Mouse (Mus musculus) lung, postnatal 0 days (tissue): Measurements from ENCODE around the gene Ms4a14. TPM values are rescaled to one million over a fixed set of nuclear protein-coding genes. Genes with fewer than 3 reads are reported as not detected.
"Not testable (repeated sequence)": the region's sequence is repeated elsewhere in the genome, so short reads cannot be mapped to it uniquely, and the experiment has no call there.

Experiments used
- ATAC-seq: fragments of 200-750 bp; cut with Nextera tagmentation; 2 replicates; pipeline ENCODE4 v1.8.0; 2017; ENCODE audit warnings: moderate library complexity
- DNase-seq: peaks from one replicate; pipeline ENCODE4 v3.0.0-alpha.2; 2016; ENCODE audit warnings: low spot score
- H3K27ac ChIP-seq: fragments of 300-500 bp; sonication (generic); 2 replicates; pipeline ENCODE4 v1.5.1; 2014; ENCODE audit warnings: antibody characterized with exemption, mild to moderate bottlenecking, low read length, mixed read lengths
- H3K27me3 ChIP-seq: fragments of 300-500 bp; sonication (generic); replicated peaks from 2 replicates; pipeline ENCODE4 v1.6.1; 2014; ENCODE audit warnings: low read length, mixed read lengths; ENCODE audit not compliant: insufficient read depth
- H3K36me3 ChIP-seq: fragments of 300-500 bp; sonication (generic); 2 replicates; pipeline ENCODE4 v1.6.1; 2014; ENCODE audit warnings: low read length, mixed read lengths; ENCODE audit not compliant: insufficient read depth
- H3K4me1 ChIP-seq: fragments of 300-500 bp; sonication (generic); 2 replicates; pipeline ENCODE4 v1.6.1; 2014; ENCODE audit warnings: antibody characterized with exemption, low read depth, low read length, mixed read lengths; ENCODE audit not compliant: insufficient read depth
- H3K4me2 ChIP-seq: fragments of 300-500 bp; sonication (generic); replicated peaks from 2 replicates; pipeline ENCODE4 v1.6.1; 2014; ENCODE audit warnings: low read depth, mild to moderate bottlenecking, low read length, moderate library complexity, mixed read lengths
- H3K4me3 ChIP-seq: fragments of 300-500 bp; sonication (generic); 2 replicates; pipeline ENCODE4 v1.5.1; 2014; ENCODE audit warnings: low read depth, low read length
- H3K9ac ChIP-seq: fragments of 300-500 bp; sonication (generic); replicated peaks from 2 replicates; pipeline ENCODE4 v1.6.1; 2014; ENCODE audit warnings: low read depth, mild to moderate bottlenecking
- H3K9me3 ChIP-seq: fragments of 300-500 bp; sonication (generic); 2 replicates; pipeline ENCODE4 v1.6.1; 2016; ENCODE audit warnings: low read length, mixed read lengths
- CTCF ChIP-seq: IDR thresholded peaks from 2 replicates; pipeline ENCODE4 v1.5.1; 2016; ENCODE audit warnings: antibody characterized with exemption, mild to moderate bottlenecking
- EP300 ChIP-seq: IDR thresholded peaks from 2 replicates; pipeline ENCODE4 v1.6.1; 2016; ENCODE audit warnings: antibody characterized with exemption, mild to moderate bottlenecking, control low read depth
- WGBS: fragments of 180-500 bp; shearing (Covaris S2); extraction: QIAGEN DNeasy Blood & Tissue Kit; methylation state at CpG from one replicate; pipeline ENCODE4 v1.1.7; 2014; 5-methylcytosine and 5-hydroxymethylcytosine counted together
- polyA plus RNA-seq: library from polyadenylated mRNA; unstranded; fragments of >200 nt; fragmentation: Nextera tagmentation; extraction: Ambion mirVana; gene quantifications from 2 replicates; pipeline ENCODE4 v1.2.1, GENCODE M21; 2015

Ms4a14 gene
- polyA plus RNA-seq, 1 experiment from 2014 or later = 0.07 TPM

GRCm38 (mm10) chr19:11266052-11266845 lies 48.0 kb downstream of the Ms4a14 start, which contains the start of gene Ms4a1:
Gene Ms4a1, minus strand, starts transcription at chr19:11266241.
- no peak for TF ChIP-seq CTCF
- WGBS = 71% methylated on average over 8 of the region's 8 CpGs

GRCm38 (mm10) chr19:11264602-11265185 lies 49.6 kb downstream of the Ms4a14 start:
- Histone ChIP-seq H3K27ac (no peak overlapping the region), H3K9ac (no peak overlapping the region), H3K9me3 (no peaks in the 10 kb centered on the region), H3K4me1 (no peaks in the 10 kb centered on the region), H3K4me3 (no peak overlapping the region), H3K4me2 (no peak overlapping the region), H3K36me3 (no peaks in the 10 kb centered on the region), H3K27me3 (no peaks in the 10 kb centered on the region)
- TF ChIP-seq EP300 (no peak), CTCF (no peak)
- DNase-seq (no peak), ATAC-seq (no peak)
- WGBS = 75% methylated on average over 9 of the region's 9 CpGs

More at GRCm38 (mm10) chr19:11266052-11266845, 48.0 kb downstream of the Ms4a14 start, which contains the start of gene Ms4a1:
- H3K9me3 ChIP-seq = no peaks in the 10 kb centered on the region
- H3K36me3 ChIP-seq = no peaks in the 10 kb centered on the region
- ATAC-seq = no peak
- DNase-seq = no peak
- no peaks in the 10 kb centered on the region for H3K4me1 ChIP-seq
- no peak within 1 kb of the TSS for H3K9ac ChIP-seq
- H3K27me3 ChIP-seq = no peaks in the 10 kb centered on the region
- no peak within 1 kb of the TSS for H3K27ac ChIP-seq
- no peak within 1 kb of the TSS for H3K4me2 ChIP-seq
- no peak within 1 kb of the TSS for H3K4me3 ChIP-seq

- Histone ChIP-seq H3K36me3 (no peaks in the 10 kb centered on the region), H3K4me3 (no peak overlapping the region), H3K9me3 (no peaks in the 10 kb centered on the region), H3K4me1 (no peaks in the 10 kb centered on the region), H3K27ac (no peak overlapping the region), H3K9ac (no peak overlapping the region), H3K27me3 (no peaks in the 10 kb centered on the region), H3K4me2 (no peak overlapping the region)
- no peak for ATAC-seq
- no peak for TF ChIP-seq CTCF
- no peak for TF ChIP-seq EP300
- DNase-seq = peak; percentile 12
- 62% methylated on average over 3 of the region's 3 CpGs for WGBS
Measured at GRCm38 (mm10) chr19:11263549-11263948, 50.7 kb downstream of the Ms4a14 start.

GRCm38 (mm10) chr19:11262932-11263331 lies 51.3 kb downstream of the Ms4a14 start:
- H3K4me1 ChIP-seq, H3K36me3 ChIP-seq, H3K4me2 ChIP-seq, H3K27me3 ChIP-seq, H3K9me3 ChIP-seq, H3K9ac ChIP-seq, ATAC-seq, H3K4me3 ChIP-seq, H3K27ac ChIP-seq: not testable (repeated sequence)
- WGBS = 62% methylated on average over 4 of the region's 4 CpGs
- DNase-seq = peak; percentile 10

- Histone ChIP-seq H3K27me3 (no peaks in the 10 kb centered on the region), H3K4me1 (no peaks in the 10 kb centered on the region), H3K9me3 (no peaks in the 10 kb centered on the region), H3K36me3 (no peaks in the 10 kb centered on the region), H3K27ac (no peak overlapping the region), H3K4me2 (no peak overlapping the region), H3K4me3 (no peak overlapping the region), H3K9ac (no peak overlapping the region)
- 73% methylated on average over 2 of the region's 2 CpGs for WGBS
- DNase-seq (no peak), ATAC-seq (no peak)
- TF ChIP-seq EP300 (no peak), CTCF (no peak)
Measured at GRCm38 (mm10) chr19:11261522-11261921, 52.7 kb downstream of the Ms4a14 start.

Other genes with a start within 250 kb of the Ms4a14 start
- 3.3 and 4.5 TPM in 2 replicates for gene Ms4a8a, start 233.4 kb downstream of the Ms4a14 start, polyA plus RNA-seq
- not detected in 2 replicates for gene 1700017D01Rik, start 183.6 kb downstream of the Ms4a14 start, polyA plus RNA-seq
- gene 1700025F22Rik, start 149.1 kb downstream of the Ms4a14 start, polyA plus RNA-seq = not detected in 2 replicates
- gene Ms4a13, start 117.7 kb downstream of the Ms4a14 start, polyA plus RNA-seq = not detected in 2 replicates
- gene Ms4a12, start 82.0 kb downstream of the Ms4a14 start, polyA plus RNA-seq = not detected in 2 replicates
- gene Ms4a1, start 48.2 kb downstream of the Ms4a14 start, polyA plus RNA-seq = 0.91 and 1.6 TPM in 2 replicates
- gene Ms4a5, start 30.6 kb downstream of the Ms4a14 start, polyA plus RNA-seq = not detected in 2 replicates
- gene Ms4a7, start 21.7 kb upstream of the Ms4a14 start, polyA plus RNA-seq = 11.2 and 12.6 TPM in 2 replicates
- gene Ms4a4a, start 61.1 kb upstream of the Ms4a14 start, polyA plus RNA-seq = 5.6 and 6.6 TPM in 2 replicates
- gene Ms4a4c, start 90.3 kb upstream of the Ms4a14 start, polyA plus RNA-seq = 1.1 and 1.2 TPM in 2 replicates
- gene Ms4a4b, start 129.1 kb upstream of the Ms4a14 start, polyA plus RNA-seq = 1.7 and 2.4 TPM in 2 replicates
- gene Ms4a6c, start 154.9 kb upstream of the Ms4a14 start, polyA plus RNA-seq = 10.8 and 12.6 TPM in 2 replicates
- gene Gm8369, start 171.5 kb upstream of the Ms4a14 start, polyA plus RNA-seq = 0.14 and 0.20 TPM in 2 replicates
- gene Ms4a6b, start 202.1 kb upstream of the Ms4a14 start, polyA plus RNA-seq = 5.2 and 7.1 TPM in 2 replicates
- 3.8 and 4.3 TPM in 2 replicates for gene Ms4a4d, start 222.3 kb upstream of the Ms4a14 start, polyA plus RNA-seq